Mouse (Mus musculus): Measurements from ENCODE around the gene Heca.
"Not testable (repeated sequence)": the region's sequence is repeated elsewhere in the genome, so short reads cannot be mapped to it uniquely, and the experiment has no call there.

The Heca gene

GRCm38 (mm10) chr10:17880724-17881123 is 67.1 kb downstream of the Heca start:
- no peak for DNase-seq (ENCODE audit: low spot score in 2 of 2)

DNA sequence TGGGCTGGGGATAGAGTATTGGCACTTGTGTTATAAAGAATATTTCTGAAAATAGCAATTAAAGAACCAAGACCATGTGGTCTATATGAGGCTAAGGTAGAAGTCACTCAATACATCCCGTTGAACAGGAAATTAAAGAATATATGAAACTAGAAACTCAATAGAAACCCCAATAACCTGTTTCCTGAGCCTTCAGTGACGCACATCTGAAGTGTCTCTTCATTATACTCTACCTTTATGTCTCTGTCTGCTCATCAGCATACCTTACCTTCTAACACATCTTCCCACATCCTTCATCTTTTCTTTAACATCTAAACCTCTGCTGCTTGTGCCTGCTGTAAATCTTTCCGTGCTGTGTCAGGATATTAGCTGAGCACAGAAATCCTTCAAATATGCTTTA is 67.8 kb downstream of the Heca start:
- DNase-seq (ENCODE audit: low spot score in 2 of 2): no peak

GRCm38 (mm10) chr10:17878002-17878919 is 69.6 kb downstream of the Heca start:
- DNase-seq (ENCODE audit: low spot score in 2 of 2): no peak

DNA sequence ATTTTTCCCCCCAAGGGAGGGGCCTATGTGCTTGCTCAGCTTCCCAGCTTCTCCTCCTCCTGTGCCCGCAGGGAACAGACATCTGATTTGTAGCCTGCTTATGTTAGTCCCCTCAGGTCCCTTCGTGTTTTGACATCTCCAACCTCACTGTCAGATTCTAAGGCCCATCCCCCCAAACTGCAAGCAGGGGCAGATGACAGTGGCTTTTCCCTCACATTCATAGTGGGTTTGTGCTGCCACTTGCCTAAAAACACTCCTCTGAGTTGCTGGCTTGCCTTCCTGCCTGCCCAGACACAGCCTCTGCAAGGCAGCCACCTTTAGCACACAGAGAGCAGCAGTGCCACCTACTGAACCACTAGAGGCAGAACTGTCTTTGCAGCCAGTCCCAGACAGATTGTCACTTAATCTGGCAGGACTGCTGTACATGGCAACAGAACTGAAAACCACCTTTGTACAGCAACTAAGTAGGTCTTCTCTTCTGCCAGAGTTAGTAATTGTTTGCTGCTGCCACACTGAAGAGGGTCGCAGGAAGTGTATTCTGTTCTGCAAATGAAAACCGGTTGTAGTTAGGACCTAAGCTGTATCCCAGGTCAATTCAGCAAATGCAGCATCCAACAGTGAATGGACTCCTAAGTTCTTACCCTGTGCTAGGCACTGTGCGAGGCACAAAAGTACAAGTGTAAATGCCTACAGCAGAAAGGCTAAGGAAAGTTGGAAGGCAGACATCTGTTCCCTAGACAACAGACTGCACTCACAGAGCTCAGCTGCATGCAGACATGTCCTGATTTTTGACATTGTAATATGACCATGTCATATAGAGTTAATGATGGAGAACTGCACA is 77.8 kb downstream of the Heca start:
- DNase-seq (ENCODE audit: low spot score in 2 of 2): peak; percentile 38 to 59

GRCm38 (mm10) chr10:17860701-17861480 is 87.0 kb downstream of the Heca start:
- DNase-seq (ENCODE audit: low spot score in 2 of 2): no peak

DNA sequence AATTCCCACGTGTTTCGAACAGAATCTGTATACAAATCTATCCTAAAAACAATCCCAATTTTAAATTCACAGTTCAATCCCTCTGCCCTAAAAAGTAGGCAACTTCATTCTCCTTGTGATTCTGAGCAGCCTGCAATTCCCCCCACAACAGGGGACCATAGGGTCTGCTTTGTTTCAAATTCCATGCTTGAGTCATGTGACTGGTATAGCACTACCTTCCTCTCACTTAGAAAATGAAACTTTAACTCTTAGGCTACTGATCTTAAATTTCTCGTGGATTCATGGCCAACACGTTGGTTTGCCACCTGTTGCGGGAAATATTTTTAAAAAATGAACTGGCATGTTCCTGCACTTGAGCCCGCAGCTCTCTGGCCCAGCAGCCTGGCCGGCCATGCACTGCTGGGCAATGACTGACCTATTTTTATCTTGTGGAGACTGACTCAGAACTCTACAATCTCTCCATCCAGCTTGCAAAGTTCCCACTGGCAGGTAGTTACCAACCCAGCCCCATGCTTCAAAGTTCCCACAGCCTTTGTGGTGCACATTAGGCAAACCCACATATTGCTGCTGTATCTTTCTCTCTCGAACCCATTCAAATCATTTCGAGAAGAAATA is 90.1 kb downstream of the Heca start:
- DNase-seq (ENCODE audit: low spot score in 2 of 2): no peak

DNA sequence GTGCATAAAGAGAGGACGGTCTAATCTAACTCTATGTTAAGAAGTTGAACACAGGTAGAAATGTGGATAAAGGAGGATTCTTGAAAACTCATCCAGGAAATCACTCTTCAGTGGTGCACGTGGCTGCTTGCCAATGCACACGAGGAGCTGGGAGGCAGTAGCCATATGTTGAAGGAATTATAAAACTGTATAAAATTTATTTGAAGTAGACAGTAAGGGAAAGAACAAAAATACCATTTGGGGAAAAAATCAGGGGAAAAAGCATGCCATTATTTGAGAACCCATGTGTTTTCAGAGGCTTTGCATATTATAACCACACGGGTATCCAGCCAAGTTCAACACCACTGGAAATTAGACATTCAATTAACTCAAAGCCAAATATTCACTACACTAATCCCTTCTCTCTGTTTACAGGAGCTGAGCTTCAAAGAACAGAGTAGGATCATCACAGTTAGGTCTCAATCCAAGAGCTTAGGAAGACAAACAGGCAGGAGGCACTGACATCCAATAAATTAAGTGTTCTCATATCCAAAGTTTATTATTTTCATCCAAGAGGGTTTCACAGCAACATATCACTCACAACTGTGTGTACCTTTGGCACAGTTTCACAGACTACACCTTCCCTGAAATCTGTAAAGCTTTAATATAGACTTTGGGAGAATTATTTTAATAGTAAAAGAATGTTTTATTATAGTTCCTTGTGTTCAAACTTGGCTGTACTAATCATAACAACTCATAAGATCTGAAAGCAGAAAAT is 102.9 kb downstream of the Heca start:
- no peak for DNase-seq (ENCODE audit: low spot score in 2 of 2)

- DNase-seq (ENCODE audit: low spot score in 2 of 2): peak in 1 of 2 experiments; percentile 10
These were observed 105.8 kb downstream of the Heca start for GRCm38 (mm10) chr10:17842030-17842429.

DNA sequence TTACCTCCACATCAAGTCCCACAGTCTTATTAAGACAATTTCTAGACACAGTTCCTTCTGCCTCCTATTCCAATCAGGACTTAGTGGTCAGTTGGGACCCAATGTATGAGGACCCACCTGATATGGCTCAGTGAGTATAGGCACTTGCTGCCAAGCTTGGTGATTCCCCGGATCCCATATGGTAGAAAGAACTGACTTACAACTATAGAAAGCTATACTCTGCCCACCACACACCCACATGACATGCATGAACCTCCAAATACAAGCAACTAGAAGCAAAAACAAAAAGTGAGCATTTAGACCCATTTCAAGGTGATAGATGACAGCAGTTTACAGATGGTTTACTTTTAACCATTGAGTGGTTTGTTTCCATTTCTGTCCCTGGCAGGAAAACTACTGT is 111.6 kb downstream of the Heca start:
- DNase-seq (ENCODE audit: low spot score in 2 of 2): no peak

DNA sequence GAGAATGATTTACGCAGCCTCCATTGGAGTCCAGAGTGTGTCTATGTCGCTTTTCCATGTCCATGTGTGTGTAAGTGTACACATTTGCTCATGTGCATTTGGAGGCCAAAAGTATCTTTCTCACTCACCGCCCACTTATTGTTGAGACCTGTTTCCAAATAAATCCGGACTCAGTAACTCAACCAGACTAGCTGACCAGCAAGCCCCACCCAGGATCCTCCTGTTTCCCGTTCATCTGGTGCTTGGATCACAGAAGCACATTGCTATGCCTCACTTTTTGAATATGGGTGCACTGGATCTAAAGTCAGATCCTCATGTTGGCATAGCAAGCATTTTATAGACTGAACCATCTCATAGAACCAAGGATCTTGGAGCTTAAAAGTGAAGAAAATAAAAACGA is 112.8 kb downstream of the Heca start:
- no peak for DNase-seq (ENCODE audit: low spot score in 2 of 2)

GRCm38 (mm10) chr10:17831041-17831440 is 116.8 kb downstream of the Heca start:
- no peak for DNase-seq (ENCODE audit: low spot score in 2 of 2)

DNA sequence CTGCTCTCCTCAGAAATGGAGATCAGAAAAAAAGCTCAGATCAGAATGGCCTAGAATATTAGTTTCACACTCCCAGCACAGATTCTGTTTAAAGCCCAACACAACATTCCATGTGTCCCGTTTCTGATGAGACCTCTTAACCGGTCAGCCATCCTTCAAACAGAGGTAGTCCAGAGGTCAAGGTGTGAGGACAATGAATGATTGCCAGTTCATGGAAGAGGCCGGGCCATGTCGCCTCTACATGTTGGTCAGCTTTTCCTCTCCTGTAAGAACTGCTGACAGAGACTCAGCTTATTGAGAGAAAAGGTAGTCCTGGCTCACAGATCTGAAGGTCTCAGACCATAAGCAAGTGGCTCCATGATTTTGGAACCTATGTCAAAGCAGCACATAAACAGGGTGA is 118.7 kb downstream of the Heca start:
- no peak for DNase-seq (ENCODE audit: low spot score in 2 of 2)

- no peak for DNase-seq (ENCODE audit: low spot score in 2 of 2)
These were observed 120.5 kb downstream of the Heca start for GRCm38 (mm10) chr10:17827391-17827790.

DNA sequence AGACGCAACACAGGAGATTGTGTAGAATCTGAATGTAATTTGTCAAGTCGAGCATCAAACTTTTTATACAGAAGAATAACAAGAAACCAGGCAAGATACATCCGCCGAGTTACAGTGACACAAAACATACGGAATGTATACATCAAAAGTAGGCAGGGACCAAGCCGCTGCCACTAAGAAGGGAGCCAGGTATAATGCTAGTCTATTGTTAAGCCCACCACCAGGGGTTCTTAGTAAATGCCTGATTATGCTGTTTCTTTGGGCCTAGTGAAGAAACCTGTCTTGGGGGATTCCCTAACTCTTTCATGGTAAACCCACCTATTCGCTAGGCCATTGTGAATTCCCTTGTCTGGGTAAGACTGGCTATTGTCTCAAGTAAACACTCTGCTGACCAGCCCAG is 127.4 kb downstream of the Heca start:
- not testable (repeated sequence) for DNase-seq (ENCODE audit: low spot score in 2 of 2)

All from frontal cortex, postnatal 10 days (tissue).